Mouse (Mus musculus): ENCODE data around the gene Tbc1d2b. TPM values are rescaled to one million over a fixed set of nuclear protein-coding genes. Genes with fewer than 3 reads are reported as not detected.

Tbc1d2b gene
- polyA plus RNA-seq (2012; rRNA removed), result 10.1 and 10.9 TPM in 2 replicates

- DNase-seq (ENCODE audit: extremely low spot score in 1 of 2, low spot score in 1 of 2), result peak; percentile 36 to 73
Measured at GRCm38 (mm10) chr9:90270193-90270943, at the start of gene Tbc1d2b. Tbc1d2b (minus strand) TSS chr9:90270804.

GRCm38 (mm10) chr9:90316300-90316699, 45.7 kb upstream of the Tbc1d2b start:
- DNase-seq (ENCODE audit: extremely low spot score in 1 of 2, low spot score in 1 of 2), result peak in 1 of 2 experiments; percentile 15

GRCm38 (mm10) chr9:90315662-90316061, 45.1 kb upstream of the Tbc1d2b start:
- DNase-seq (ENCODE audit: extremely low spot score in 1 of 2, low spot score in 1 of 2), result no peak

- no peak for DNase-seq (ENCODE audit: extremely low spot score in 1 of 2, low spot score in 1 of 2)
Measured at GRCm38 (mm10) chr9:90304254-90304653, 33.6 kb upstream of the Tbc1d2b start.

GRCm38 (mm10) chr9:90303101-90303835, 32.7 kb upstream of the Tbc1d2b start:
- no peak for DNase-seq (ENCODE audit: extremely low spot score in 1 of 2, low spot score in 1 of 2)

GRCm38 (mm10) chr9:90302670-90303069, 32.1 kb upstream of the Tbc1d2b start:
- no peak for DNase-seq (ENCODE audit: extremely low spot score in 1 of 2, low spot score in 1 of 2)

GRCm38 (mm10) chr9:90301081-90301688, 30.6 kb upstream of the Tbc1d2b start:
- DNase-seq (ENCODE audit: extremely low spot score in 1 of 2, low spot score in 1 of 2), result no peak

GRCm38 (mm10) chr9:90297637-90298036, 27.0 kb upstream of the Tbc1d2b start:
- no peak for DNase-seq (ENCODE audit: extremely low spot score in 1 of 2, low spot score in 1 of 2)

- no peak for DNase-seq (ENCODE audit: extremely low spot score in 1 of 2, low spot score in 1 of 2)
Measured at GRCm38 (mm10) chr9:90293641-90294398, 23.2 kb upstream of the Tbc1d2b start.

GRCm38 (mm10) chr9:90278397-90278796, 7.8 kb upstream of the Tbc1d2b start:
- DNase-seq (ENCODE audit: extremely low spot score in 1 of 2, low spot score in 1 of 2), result no peak

- no peak for DNase-seq (ENCODE audit: extremely low spot score in 1 of 2, low spot score in 1 of 2)
Measured at GRCm38 (mm10) chr9:90277884-90278283, 7.3 kb upstream of the Tbc1d2b start.

GRCm38 (mm10) chr9:90276779-90277178, 6.2 kb upstream of the Tbc1d2b start:
- DNase-seq (ENCODE audit: extremely low spot score in 1 of 2, low spot score in 1 of 2), result no peak

GRCm38 (mm10) chr9:90275906-90276305, 5.3 kb upstream of the Tbc1d2b start:
- no peak for DNase-seq (ENCODE audit: extremely low spot score in 1 of 2, low spot score in 1 of 2)

GRCm38 (mm10) chr9:90275500-90275899, 4.9 kb upstream of the Tbc1d2b start:
- no peak for DNase-seq (ENCODE audit: extremely low spot score in 1 of 2, low spot score in 1 of 2)

- DNase-seq (ENCODE audit: extremely low spot score in 1 of 2, low spot score in 1 of 2), result no peak
Measured at GRCm38 (mm10) chr9:90274516-90274915, 3.9 kb upstream of the Tbc1d2b start.

GRCm38 (mm10) chr9:90272346-90272745, 1.7 kb upstream of the Tbc1d2b start:
- DNase-seq (ENCODE audit: extremely low spot score in 1 of 2, low spot score in 1 of 2), result no peak

GRCm38 (mm10) chr9:90271541-90272090, 1.0 kb upstream of the Tbc1d2b start:
- DNase-seq (ENCODE audit: extremely low spot score in 1 of 2, low spot score in 1 of 2), result no peak

GRCm38 (mm10) chr9:90270944-90271295, 316 bp upstream of the Tbc1d2b start:
- no peak for DNase-seq (ENCODE audit: extremely low spot score in 1 of 2, low spot score in 1 of 2)

GRCm38 (mm10) chr9:90269011-90269681, 1.5 kb downstream of the Tbc1d2b start:
- DNase-seq (ENCODE audit: extremely low spot score in 1 of 2, low spot score in 1 of 2), result peak in 1 of 2 experiments; percentile 41

GRCm38 (mm10) chr9:90266926-90267325, 3.7 kb downstream of the Tbc1d2b start:
- DNase-seq (ENCODE audit: extremely low spot score in 1 of 2, low spot score in 1 of 2), result no peak

All from frontal cortex, adult 2 months (tissue).